17 mouse cellular contexts compared by ENCODE assay signal in genomic region chr7:34266421-34266820, GRCm38 (mm10). TPM values are rescaled to one million over a fixed set of nuclear protein-coding genes. Genes with fewer than 3 reads are reported as not detected.
A peak's percentile ranks its signal among the peaks of the same experiment; 100 is the strongest.
DNase-seq lines count a peak whose midpoint lies in the region; ATAC-seq and TF ChIP-seq lines count a peak whose summit lies in the region.
"Had no signal": no experiment of that assay in that cellular context is flagged by ENCODE, and none has a peak within 500 bp of the region (broad histone marks: within the 10 kb centered on the region; RNA-seq: fewer than 3 reads in every experiment).

No protein-coding gene starts in this region.

- TF ChIP-seq CTCF in liver, postnatal 0 days (IDR thresholded peaks at IDR 0.05; ENCODE audit: low read depth): no peak

- no peak for TF ChIP-seq EP300 in liver, postnatal 0 days (IDR thresholded peaks at IDR 0.05; ENCODE audit: low read depth)

- H3K27me3 ChIP-seq in heart, embryonic 10.5 days (ENCODE audit: insufficient read depth, poor library complexity, severe bottlenecking): no peaks in the 10 kb centered on the region
- no peaks in the 10 kb centered on the region for H3K27me3 ChIP-seq in liver, postnatal 0 days (ENCODE audit: insufficient read depth, low read length)
- no peaks in the 10 kb centered on the region for H3K27me3 ChIP-seq in liver, embryonic 11.5 days (replicated peaks; ENCODE audit: control insufficient read depth, insufficient read depth, low read length)
- H3K27me3 ChIP-seq in myocyte (ENCODE audit: control insufficient read depth, insufficient read depth, insufficient read length): no peaks in the 10 kb centered on the region
- H3K27me3 ChIP-seq: embryonic facial prominence, embryonic 15.5 days; forebrain, embryonic 15.5 days; hindbrain, embryonic 15.5 days; limb, embryonic 12.5 days; midbrain, embryonic 13.5 days had no signal

- H3K27ac ChIP-seq in heart, embryonic 10.5 days: peak overlapping the region; percentile 65; the same call in 1 of the 2 replicates
- H3K27ac ChIP-seq in liver, postnatal 0 days (ENCODE audit: low read depth): peak overlapping the region; percentile 81
- H3K27ac ChIP-seq in liver, embryonic 11.5 days (ENCODE audit: low read depth, low read length): no peak overlapping the region
- H3K27ac ChIP-seq in brown adipose tissue, adult 24 weeks (replicated peaks; ENCODE audit: low read depth, low read length): peak overlapping the region; percentile 96
- H3K27ac ChIP-seq: embryonic facial prominence, embryonic 15.5 days; forebrain, embryonic 15.5 days; hindbrain, embryonic 15.5 days; limb, embryonic 12.5 days; midbrain, embryonic 13.5 days had no signal

- peaks cover 24% of the 10 kb centered on the region for H3K36me3 ChIP-seq in heart, embryonic 10.5 days
- peaks cover 10% of the 10 kb centered on the region; the same call in 1 of the 2 replicates for H3K36me3 ChIP-seq in liver, postnatal 0 days (replicated peaks; ENCODE audit: insufficient read depth, low read length)
- H3K36me3 ChIP-seq in liver, embryonic 11.5 days (ENCODE audit: control insufficient read depth, insufficient read depth, low read length): peaks cover 5% of the 10 kb centered on the region; the same call in 1 of the 2 replicates
- H3K36me3 ChIP-seq in myocyte (ENCODE audit: control insufficient read depth, insufficient read depth): peaks cover 17% of the 10 kb centered on the region

- no peak overlapping the region for H3K4me3 ChIP-seq in heart, embryonic 10.5 days
- no peak overlapping the region for H3K4me3 ChIP-seq in liver, postnatal 0 days (ENCODE audit: low read depth, low read length)
- H3K4me3 ChIP-seq in liver, embryonic 11.5 days (ENCODE audit: low read depth, low read length): no peak overlapping the region
- no peak overlapping the region for H3K4me3 ChIP-seq in brown adipose tissue, adult 24 weeks (ENCODE audit: insufficient read depth, low read depth, low read length)
- no peak overlapping the region for H3K4me3 ChIP-seq in myocyte
- H3K4me3 ChIP-seq: embryonic facial prominence, embryonic 15.5 days; forebrain, embryonic 15.5 days; hindbrain, embryonic 15.5 days; limb, embryonic 12.5 days; midbrain, embryonic 13.5 days had no signal

- no peaks in the 10 kb centered on the region for H3K9me3 ChIP-seq in heart, embryonic 10.5 days
- no peaks in the 10 kb centered on the region for H3K9me3 ChIP-seq in liver, postnatal 0 days (ENCODE audit: low read length)
- H3K9me3 ChIP-seq in liver, embryonic 11.5 days (ENCODE audit: control insufficient read depth, low read length): no peaks in the 10 kb centered on the region
- H3K9me3 ChIP-seq: embryonic facial prominence, embryonic 15.5 days; forebrain, embryonic 15.5 days; hindbrain, embryonic 15.5 days; limb, embryonic 12.5 days; midbrain, embryonic 13.5 days had no signal

- ATAC-seq in liver, postnatal 0 days: no peak
- no peak for ATAC-seq in liver, embryonic 11.5 days (replicated peaks; ENCODE audit: low FRiP score)
- ATAC-seq: forebrain, embryonic 15.5 days; midbrain, embryonic 13.5 days had no signal

- H3K79me2 ChIP-seq in myocyte (ENCODE audit: control insufficient read depth, insufficient read depth): peaks cover 60% of the 10 kb centered on the region

- peak overlapping the region; percentile 18; the same call in 1 of the 2 replicates for H3K9ac ChIP-seq in liver, postnatal 0 days (replicated peaks)
- no peak overlapping the region for H3K9ac ChIP-seq in liver, embryonic 11.5 days (ENCODE audit: low read depth, low read length)
- H3K9ac ChIP-seq: embryonic facial prominence, embryonic 15.5 days; forebrain, embryonic 15.5 days; hindbrain, embryonic 15.5 days; limb, embryonic 12.5 days; midbrain, embryonic 13.5 days had no signal

- no peak for TF ChIP-seq POLR2A in myocyte (IDR thresholded peaks at IDR 0.05; ENCODE audit: insufficient read length, low read depth)

- H3ac ChIP-seq in myocyte (ENCODE audit: control insufficient read depth, insufficient read length): no peak overlapping the region

- 0 out of 2 replicates have a peak overlapping the region, but pooled peaks have one; percentile 26 for H3K4me2 ChIP-seq in liver, postnatal 0 days (ENCODE audit: low read depth, low read length)
- H3K4me2 ChIP-seq in liver, embryonic 11.5 days: no peak overlapping the region
- H3K4me2 ChIP-seq in myocyte (ENCODE audit: low read depth): peak overlapping the region; percentile 55
- H3K4me2 ChIP-seq: embryonic facial prominence, embryonic 15.5 days; forebrain, embryonic 15.5 days; hindbrain, embryonic 15.5 days; limb, embryonic 12.5 days; midbrain, embryonic 13.5 days had no signal

- DNase-seq in heart, embryonic 10.5 days (ENCODE audit: low spot score): no peak
- no peak for DNase-seq in heart, adult 8-10 months (ENCODE audit: low spot score)
- no peak for DNase-seq in liver, postnatal 0 days
- no peak for DNase-seq in liver, embryonic 11.5 days (ENCODE audit: low spot score)
- no peak for DNase-seq in urinary bladder, postnatal 36 days (ENCODE audit: low spot score in 2 of 2)
- DNase-seq in adrenal gland, postnatal 25 days: no peak

- peaks cover 35% of the 10 kb centered on the region for H3K4me1 ChIP-seq in heart, embryonic 10.5 days
- peaks cover 10% of the 10 kb centered on the region for H3K4me1 ChIP-seq in liver, postnatal 0 days (ENCODE audit: insufficient read depth)
- peaks cover 3% of the 10 kb centered on the region; the same call in 1 of the 2 replicates for H3K4me1 ChIP-seq in liver, embryonic 11.5 days (replicated peaks; ENCODE audit: control insufficient read depth, insufficient read depth, low read length)
- H3K4me1 ChIP-seq in brown adipose tissue, adult 24 weeks (ENCODE audit: control insufficient read depth, insufficient read depth, insufficient read length, low read length): peaks cover 25% of the 10 kb centered on the region
- H3K4me1 ChIP-seq: midbrain, embryonic 13.5 days had no signal

TF ChIP-seq in myocyte, 11 proteins besides CTCF, POLR2A, EP300 and RAD21:
- TF ChIP-seq MYOD1 (IDR thresholded peaks at IDR 0.05; ENCODE audit: control insufficient read depth in 1 of 3, insufficient read length in 2 of 3, low read depth in 2 of 3): peak in 1 of 3 experiments; percentile 29
- no peak for TF ChIP-seq USF1 (IDR thresholded peaks at IDR 0.05; ENCODE audit: low read depth)

RNA-seq across cellular contexts. Expression of gene Gm6096, which starts 15.6 kb away (rescaled TPM):
- 0.57 TPM in 1 of 2 replicates, not detected in the other for polyA plus RNA-seq in heart, embryonic 10.5 days (2016; fragmentation: Nextera tagmentation; extraction: Ambion mirVana)
- not detected for total RNA-seq in heart, adult 8-10 months (2022)
- polyA plus RNA-seq in liver, postnatal 0 days (2015; fragmentation: Nextera tagmentation; extraction: Ambion mirVana): not detected in 2 replicates
- not detected in 2 replicates for polyA plus RNA-seq in liver, embryonic 11.5 days (2014; fragmentation: Nextera tagmentation; extraction: Ambion mirVana)
- polyA plus RNA-seq in brown adipose tissue, adult 24 weeks (2012; ENCODE audit: insufficient read depth, insufficient read length, missing spikeins): not detected in 2 replicates
- polyA plus RNA-seq in myocyte (2012; fragmentation: generic; extraction: Trizol): 0.13 TPM
- not detected in 2 replicates for total RNA-seq in adrenal gland, postnatal 25 days (2021)
- total RNA-seq: adrenal gland, adult 18-20 months; gastrocnemius, postnatal 25 days; layer of hippocampus, postnatal 36 days; MEL had no signal
- polyA plus RNA-seq: embryonic facial prominence, embryonic 15.5 days; forebrain, embryonic 15.5 days; hindbrain, embryonic 15.5 days had no signal

RNA-seq across cellular contexts. Expression of gene Gpi1, which starts 36.3 kb away (rescaled TPM):
- 650 and 828 TPM in 2 replicates for polyA plus RNA-seq in heart, embryonic 10.5 days (2016; fragmentation: Nextera tagmentation; extraction: Ambion mirVana)
- 100 to 1,000 TPM; 550 to 601 (median 588) TPM for total RNA-seq in heart, adult 8-10 months (2022)
- 173 and 218 TPM in 2 replicates for polyA plus RNA-seq in liver, postnatal 0 days (2015; fragmentation: Nextera tagmentation; extraction: Ambion mirVana)
- 489 and 511 TPM in 2 replicates for polyA plus RNA-seq in liver, embryonic 11.5 days (2014; fragmentation: Nextera tagmentation; extraction: Ambion mirVana)
- 1,085 and 1,523 TPM in 2 replicates for polyA plus RNA-seq in brown adipose tissue, adult 24 weeks (2012; ENCODE audit: insufficient read depth, insufficient read length, missing spikeins)
- polyA plus RNA-seq in myocyte (2012; fragmentation: generic; extraction: Trizol): 671 TPM
- total RNA-seq in adrenal gland, postnatal 25 days (2021): 304 and 309 TPM in 2 replicates

RNA-seq across cellular contexts. Expression of gene 4931406P16Rik, which starts 46.9 kb away (rescaled TPM):
- polyA plus RNA-seq in heart, embryonic 10.5 days (2016; fragmentation: Nextera tagmentation; extraction: Ambion mirVana): 36.6 and 43.7 TPM in 2 replicates
- total RNA-seq in heart, adult 8-10 months (2022): 10 to 100 TPM; 38.7 to 43.4 (median 41.0) TPM
- 9.3 and 10.3 TPM in 2 replicates for polyA plus RNA-seq in liver, postnatal 0 days (2015; fragmentation: Nextera tagmentation; extraction: Ambion mirVana)
- 28.7 and 32.6 TPM in 2 replicates for polyA plus RNA-seq in liver, embryonic 11.5 days (2014; fragmentation: Nextera tagmentation; extraction: Ambion mirVana)
- polyA plus RNA-seq in brown adipose tissue, adult 24 weeks (2012; ENCODE audit: insufficient read depth, insufficient read length, missing spikeins): 19.2 and 24.8 TPM in 2 replicates
- 14.5 TPM for polyA plus RNA-seq in myocyte (2012; fragmentation: generic; extraction: Trizol)
- 52.6 and 61.2 TPM in 2 replicates for total RNA-seq in adrenal gland, postnatal 25 days (2021)
